10 mouse cellular contexts compared by ENCODE assay signal in genomic region chr2:181375787-181376186, GRCm38 (mm10). TPM values are rescaled to one million over a fixed set of nuclear protein-coding genes. Genes with fewer than 3 reads are reported as not detected.
A peak's percentile ranks its signal among the peaks of the same experiment; 100 is the strongest.
DNase-seq lines count a peak whose midpoint lies in the region; ATAC-seq and TF ChIP-seq lines count a peak whose summit lies in the region.
"Had no signal": no experiment of that assay in that cellular context is flagged by ENCODE, and none has a peak within 500 bp of the region (broad histone marks: within the 10 kb centered on the region; RNA-seq: fewer than 3 reads in every experiment).

No protein-coding gene starts in this region.

- no peak for ATAC-seq in hindbrain, embryonic 11.5 days (ENCODE audit: low FRiP score)
- no peak for ATAC-seq in hindbrain, embryonic 16.5 days
- ATAC-seq in granulocyte monocyte progenitor cell, adult 5-6 weeks (replicated peaks; ENCODE audit: poor library complexity, severe bottlenecking): peak; percentile 36; the same call in 1 of the 2 replicates

- no peaks in the 10 kb centered on the region for H3K9me3 ChIP-seq in hindbrain, embryonic 11.5 days (ENCODE audit: control insufficient read depth, low read length)
- H3K9me3 ChIP-seq in hindbrain, embryonic 16.5 days (ENCODE audit: control insufficient read depth, low read length): no peaks in the 10 kb centered on the region
- no peaks in the 10 kb centered on the region for H3K9me3 ChIP-seq in MEL (replicated peaks; ENCODE audit: insufficient read depth, low read length)
- H3K9me3 ChIP-seq: embryonic facial prominence, embryonic 15.5 days; limb, embryonic 10.5 days had no signal

- peaks cover 8% of the 10 kb centered on the region; the same call in 1 of the 2 replicates for H3K36me3 ChIP-seq in hindbrain, embryonic 11.5 days (ENCODE audit: control insufficient read depth, insufficient read depth, low read length)
- peaks cover 20% of the 10 kb centered on the region for H3K36me3 ChIP-seq in hindbrain, embryonic 16.5 days (ENCODE audit: control insufficient read depth, insufficient read depth, low read length)
- peaks cover 8 to 9% of the 10 kb centered on the region in 2 experiments for H3K36me3 ChIP-seq in MEL (ENCODE audit: control insufficient read depth in 1 of 2, insufficient read depth in 2 of 2, low read length in 2 of 2)

- peak; percentile 40 for DNase-seq in hindbrain, embryonic 11.5 days (ENCODE audit: low spot score)
- DNase-seq in 416B (ENCODE audit: low read depth): peak; percentile 72
- peak; percentile 74 for DNase-seq in MEL (ENCODE audit: low read depth, low spot score)
- no peak for DNase-seq in urinary bladder, adult 18-20 months (ENCODE audit: low spot score in 2 of 2)
- no peak for DNase-seq in urinary bladder, postnatal 14 days (ENCODE audit: low spot score)
- DNase-seq in adrenal gland, postnatal 36 days: no peak

- H3K4me1 ChIP-seq in hindbrain, embryonic 11.5 days (replicated peaks; ENCODE audit: control insufficient read depth, insufficient read depth, low read length): no peaks in the 10 kb centered on the region
- H3K4me1 ChIP-seq in hindbrain, embryonic 16.5 days (ENCODE audit: control insufficient read depth, insufficient read depth, low read depth, low read length): no peaks in the 10 kb centered on the region
- H3K4me1 ChIP-seq in MEL (ENCODE audit: control insufficient read depth in 1 of 2, insufficient read depth in 2 of 2, low read length in 2 of 2): peaks cover 2 to 3% of the 10 kb centered on the region in 2 experiments; a peak in 3 of 4 replicates
- H3K4me1 ChIP-seq: embryonic facial prominence, embryonic 15.5 days; limb, embryonic 10.5 days had no signal

- TF ChIP-seq RAD21 in MEL (IDR thresholded peaks at IDR 0.05; ENCODE audit: low read depth, low read length): peak; percentile 52

- H3K9ac ChIP-seq in hindbrain, embryonic 11.5 days (ENCODE audit: low read depth, low read length): no peak overlapping the region
- no peak overlapping the region for H3K9ac ChIP-seq in hindbrain, embryonic 16.5 days (ENCODE audit: low read depth, low read length)
- no peak overlapping the region for H3K9ac ChIP-seq in MEL (ENCODE audit: control insufficient read depth, low read depth, low read length, poor library complexity, severe bottlenecking)
- H3K9ac ChIP-seq: embryonic facial prominence, embryonic 15.5 days had no signal

- H3K27ac ChIP-seq in hindbrain, embryonic 11.5 days (ENCODE audit: low read depth, low read length): no peak overlapping the region
- H3K27ac ChIP-seq in hindbrain, embryonic 16.5 days (ENCODE audit: low read depth, low read length): no peak overlapping the region
- H3K27ac ChIP-seq in MEL (ENCODE audit: control insufficient read depth, low read depth, low read length): no peak overlapping the region
- H3K27ac ChIP-seq: embryonic facial prominence, embryonic 15.5 days; limb, embryonic 10.5 days had no signal

- H3K27me3 ChIP-seq in hindbrain, embryonic 11.5 days (ENCODE audit: control insufficient read depth, insufficient read depth, low read length): no peaks in the 10 kb centered on the region
- no peaks in the 10 kb centered on the region for H3K27me3 ChIP-seq in hindbrain, embryonic 16.5 days (replicated peaks; ENCODE audit: control insufficient read depth, insufficient read depth, low read length)
- no peaks in the 10 kb centered on the region for H3K27me3 ChIP-seq in MEL (ENCODE audit: control insufficient read depth in 1 of 2, insufficient read depth in 2 of 2, low read length in 2 of 2)
- H3K27me3 ChIP-seq: embryonic facial prominence, embryonic 15.5 days had no signal

- peak in 2 of 3 experiments; percentile 55 to 59; a peak in 4 of 6 replicates for TF ChIP-seq CTCF in MEL (IDR thresholded peaks at IDR 0.05 in 2 of 3, conservative IDR thresholded peaks at IDR 0.05 in 1 of 3; ENCODE audit: control insufficient read depth in 1 of 3, insufficient read depth in 1 of 3, low read depth in 2 of 3, low read length in 3 of 3, poor library complexity in 1 of 3, severe bottlenecking in 1 of 3)

- TF ChIP-seq POLR2A in MEL (IDR thresholded peaks at IDR 0.05; ENCODE audit: control insufficient read depth in 1 of 2, insufficient read depth in 1 of 2, low read depth in 1 of 2, low read length in 2 of 2, poor library complexity in 1 of 2): no peak

- no peak for TF ChIP-seq EP300 in MEL (IDR thresholded peaks at IDR 0.05; ENCODE audit: low read depth in 1 of 2, low read length in 2 of 2)

- no peak overlapping the region for H3K4me2 ChIP-seq in hindbrain, embryonic 11.5 days (replicated peaks; ENCODE audit: low read depth, low read length)
- H3K4me2 ChIP-seq in hindbrain, embryonic 16.5 days (ENCODE audit: low read length): no peak overlapping the region
- H3K4me2 ChIP-seq: embryonic facial prominence, embryonic 15.5 days had no signal

- H3K79me2 ChIP-seq in MEL (ENCODE audit: control insufficient read depth, insufficient read depth, low read length, poor library complexity): peaks cover 28% of the 10 kb centered on the region

- no peak overlapping the region for H3K4me3 ChIP-seq in hindbrain, embryonic 11.5 days (ENCODE audit: low read depth, low read length)
- no peak overlapping the region for H3K4me3 ChIP-seq in hindbrain, embryonic 16.5 days (ENCODE audit: low read length)
- no peak overlapping the region for H3K4me3 ChIP-seq in MEL (ENCODE audit: control insufficient read depth in 1 of 2, insufficient read depth in 1 of 2, low read depth in 2 of 2, low read length in 2 of 2)
- H3K4me3 ChIP-seq: embryonic facial prominence, embryonic 15.5 days; limb, embryonic 10.5 days had no signal

- WGBS in hindbrain, embryonic 11.5 days: 94% methylated on average over 2 of the region's 2 CpGs
- 96% methylated on average over 2 of the region's 2 CpGs for WGBS in hindbrain, embryonic 16.5 days

TF ChIP-seq in MEL, 35 proteins besides CTCF, POLR2A, EP300 and RAD21:
- TF ChIP-seq USF1 (IDR thresholded peaks at IDR 0.05; ENCODE audit: low read depth, low read length): no peak
- TF ChIP-seq ZC3H11A (IDR thresholded peaks at IDR 0.05; ENCODE audit: low read depth, low read length): peak; percentile 25
- peak; percentile 55 for TF ChIP-seq SMC3 (IDR thresholded peaks at IDR 0.05; ENCODE audit: low read depth, low read length)

RNA-seq across cellular contexts. Expression of gene Lime1, which starts 4.1 kb away (rescaled TPM):
- 20.2 and 20.9 TPM in 2 replicates for polyA plus RNA-seq in hindbrain, embryonic 11.5 days (2014; fragmentation: Nextera tagmentation; extraction: Ambion mirVana)
- 46.4 and 56.5 TPM in 2 replicates for polyA plus RNA-seq in hindbrain, embryonic 16.5 days (2015; fragmentation: Nextera tagmentation; extraction: Ambion mirVana)
- 13.4 and 18.7 TPM in 2 replicates for total RNA-seq in MEL (2012; rRNA removed)
- 10 to 100 TPM in 1 of 2 experiments, not detected in 1; 27.4 TPM for polyA plus RNA-seq in MEL (2012; ENCODE audit: insufficient read depth in 1 of 2, insufficient read length in 2 of 2, low read depth in 1 of 2, low replicate concordance in 2 of 2, missing spikeins in 1 of 2)
- total RNA-seq in granulocyte monocyte progenitor cell, adult 5-6 weeks (2014; fragmentation: Nextera tagmentation): 24.1 and 24.9 TPM in 2 replicates
- 6.9 and 20.8 TPM in 2 replicates for total RNA-seq in granulocyte monocyte progenitor cell, adult 5-6 weeks (2017)
- total RNA-seq in adrenal gland, postnatal 36 days (2021): 10 to 100 TPM; 13.4 to 18.1 TPM

RNA-seq across cellular contexts. Expression of gene Arfrp1, which starts 10.6 kb away (rescaled TPM):
- 51.6 and 55.2 TPM in 2 replicates for polyA plus RNA-seq in hindbrain, embryonic 11.5 days (2014; fragmentation: Nextera tagmentation; extraction: Ambion mirVana)
- polyA plus RNA-seq in hindbrain, embryonic 16.5 days (2015; fragmentation: Nextera tagmentation; extraction: Ambion mirVana): 83.5 and 87.2 TPM in 2 replicates
- total RNA-seq in MEL (2012; rRNA removed): 34.4 and 36.8 TPM in 2 replicates
- 10 to 100 TPM in 1 of 2 experiments, not detected in 1; 68.8 TPM for polyA plus RNA-seq in MEL (2012; ENCODE audit: insufficient read depth in 1 of 2, insufficient read length in 2 of 2, low read depth in 1 of 2, low replicate concordance in 2 of 2, missing spikeins in 1 of 2)
- total RNA-seq in granulocyte monocyte progenitor cell, adult 5-6 weeks (2014; fragmentation: Nextera tagmentation): 34.1 and 43.2 TPM in 2 replicates
- total RNA-seq in granulocyte monocyte progenitor cell, adult 5-6 weeks (2017): 38.6 and 39.2 TPM in 2 replicates
- 10 to 100 TPM; 38.9 to 45.5 TPM for total RNA-seq in adrenal gland, postnatal 36 days (2021)

RNA-seq across cellular contexts. Expression of gene Zgpat, which starts 11.1 kb away (rescaled TPM):
- polyA plus RNA-seq in hindbrain, embryonic 11.5 days (2014; fragmentation: Nextera tagmentation; extraction: Ambion mirVana): 33.4 and 38.1 TPM in 2 replicates
- 75.0 and 83.7 TPM in 2 replicates for polyA plus RNA-seq in hindbrain, embryonic 16.5 days (2015; fragmentation: Nextera tagmentation; extraction: Ambion mirVana)
- total RNA-seq in MEL (2012; rRNA removed): 22.5 and 30.7 TPM in 2 replicates
- polyA plus RNA-seq in MEL (2012; ENCODE audit: insufficient read depth in 1 of 2, insufficient read length in 2 of 2, low read depth in 1 of 2, low replicate concordance in 2 of 2, missing spikeins in 1 of 2): 10 to 100 TPM in 1 of 2 experiments, not detected in 1; 28.0 TPM
- total RNA-seq in granulocyte monocyte progenitor cell, adult 5-6 weeks (2014; fragmentation: Nextera tagmentation): 12.8 and 18.3 TPM in 2 replicates
- total RNA-seq in granulocyte monocyte progenitor cell, adult 5-6 weeks (2017): 29.8 and 35.7 TPM in 2 replicates
- total RNA-seq in adrenal gland, postnatal 36 days (2021): 10 to 100 TPM; 34.8 to 47.3 TPM

RNA-seq across cellular contexts. Expression of gene Rtel1, which starts 56.2 kb away (rescaled TPM):
- polyA plus RNA-seq in hindbrain, embryonic 11.5 days (2014; fragmentation: Nextera tagmentation; extraction: Ambion mirVana): 41.6 and 45.6 TPM in 2 replicates
- 33.7 and 38.2 TPM in 2 replicates for polyA plus RNA-seq in hindbrain, embryonic 16.5 days (2015; fragmentation: Nextera tagmentation; extraction: Ambion mirVana)
- 54.2 and 54.7 TPM in 2 replicates for total RNA-seq in MEL (2012; rRNA removed)
- 10 to 100 TPM in 1 of 2 experiments, not detected in 1; 87.0 TPM for polyA plus RNA-seq in MEL (2012; ENCODE audit: insufficient read depth in 1 of 2, insufficient read length in 2 of 2, low read depth in 1 of 2, low replicate concordance in 2 of 2, missing spikeins in 1 of 2)
- 63.9 and 85.0 TPM in 2 replicates for total RNA-seq in granulocyte monocyte progenitor cell, adult 5-6 weeks (2014; fragmentation: Nextera tagmentation)
- total RNA-seq in granulocyte monocyte progenitor cell, adult 5-6 weeks (2017): 30.1 and 47.5 TPM in 2 replicates
- 10 to 100 TPM; 26.5 to 32.1 TPM for total RNA-seq in adrenal gland, postnatal 36 days (2021)

Comparison
In these comparisons a context has a peak if more than half of its experiments do, and no peak if none do; other contexts are left out.
1. DNase-seq: peak in hindbrain, embryonic 11.5 days (single experiment), 416B (single experiment) and MEL (single experiment); none in urinary bladder, adult 18-20 months (0 of 2), urinary bladder, postnatal 14 days (single experiment) and adrenal gland, postnatal 36 days (0 of 2).